20 mouse cellular contexts compared by ENCODE assay signal in genomic region chr1:173016157-173016556, GRCm38 (mm10).
"Had no signal": no experiment of that assay in that cellular context is flagged by ENCODE, and none has a peak within 500 bp of the region (broad histone marks: within the 10 kb centered on the region; RNA-seq: fewer than 3 reads in every experiment).

No protein-coding gene starts in this region.

- ATAC-seq: forebrain, embryonic 13.5 days; forebrain, embryonic 14.5 days; forebrain, embryonic 15.5 days; forebrain, embryonic 16.5 days; forebrain, postnatal 0 days had no signal

- DNase-seq: cerebellum, adult 8-10 months; cerebellum, adult 9-10 months; cerebellum, postnatal 10 days; cerebellum, postnatal 14 days; cerebellum, postnatal 25 days; cerebellum, postnatal 36 days; embryo, embryonic 11 days; forebrain, postnatal 0 days; gastrocnemius, adult 2 months; gastrocnemius, postnatal 10 days; gastrocnemius, postnatal 14 days; gastrocnemius, postnatal 25 days; gastrocnemius, postnatal 36 days; heart, adult 11 months; heart, adult 18-20 months; heart, adult 2 months had no signal
